Mouse (Mus musculus) liver, adult 2 months (tissue): ENCODE measurements at regions not wholly inside any gene's neighbourhood (a gene's known extent, or its start where the extent isn't known, plus 50 kb on each side); places are given as distances from the start of the nearest gene placed in this dataset.

Experiments
- DNase-seq: peaks from one replicate; pipeline ENCODE4 v3.0.0-alpha.2; 2011; ENCODE audit warnings: low read depth, low spot score; ENCODE audit errors: extremely low read depth
- H3K27ac ChIP-seq: fragments of 200-500 bp; replicated peaks from 2 replicates; pipeline ENCODE4 v1.5.1; 2012; ENCODE audit warnings: low read depth, mild to moderate bottlenecking, control low read depth, inconsistent platforms, low read length; ENCODE audit not compliant: insufficient read depth
- H3K27me3 ChIP-seq: fragments of 200-500 bp; 2 replicates; pipeline ENCODE4 v1.6.1; 2012; ENCODE audit warnings: mild to moderate bottlenecking, moderate library complexity, low read length, inconsistent platforms; ENCODE audit not compliant: control insufficient read depth, insufficient read depth
- H3K36me3 ChIP-seq: fragments of 200-500 bp; 2 replicates; pipeline ENCODE4 v1.6.1; 2012; ENCODE audit warnings: low read length, inconsistent platforms; ENCODE audit not compliant: control insufficient read depth, insufficient read depth
- H3K4me1 ChIP-seq: fragments of 200-500 bp; 2 replicates; pipeline ENCODE4 v1.6.1; 2011; ENCODE audit warnings: low read length; ENCODE audit not compliant: control insufficient read depth, insufficient read depth
- H3K4me3 ChIP-seq: fragments of 200-500 bp; 2 replicates; pipeline ENCODE4 v1.5.1; 2011; ENCODE audit warnings: low read depth, mild to moderate bottlenecking, control low read depth, low read length, moderate library complexity; ENCODE audit not compliant: insufficient read depth
- H3K79me2 ChIP-seq: fragments of 200-500 bp; 2 replicates; pipeline ENCODE4 v1.6.1; 2012; ENCODE audit warnings: inconsistent platforms, mild to moderate bottlenecking, low read length, moderate library complexity; ENCODE audit not compliant: control insufficient read depth, insufficient read depth
- H3K9ac ChIP-seq: fragments of 200-500 bp; 2 replicates; pipeline ENCODE4 v1.6.1; 2012; ENCODE audit warnings: low read depth, mild to moderate bottlenecking, control low read depth, inconsistent platforms, low read length
- CTCF ChIP-seq: fragments of 200-500 bp; IDR thresholded peaks from 2 replicates; pipeline ENCODE4 v1.5.1; 2011; ENCODE audit warnings: low read depth, low read length, control low read depth
- POLR2A ChIP-seq: fragments of 200-500 bp; IDR thresholded peaks from 2 replicates; pipeline ENCODE4 v1.6.1; 2011; ENCODE audit warnings: low read length, control low read depth; ENCODE audit not compliant: insufficient read depth; ENCODE audit errors: extremely low read depth
- WGBS: fragments of 180-500 bp; shearing (Covaris S2); methylation state at CpG from one replicate; pipeline ENCODE4 v1.1.7; 2018; 5-methylcytosine and 5-hydroxymethylcytosine counted together

- Histone ChIP-seq H3K27ac (no peak overlapping the region), H3K4me3 (no peak overlapping the region), H3K27me3 (no peaks in the 10 kb centered on the region), H3K79me2 (no peaks in the 10 kb centered on the region), H3K36me3 (no peaks in the 10 kb centered on the region), H3K4me1 (no peaks in the 10 kb centered on the region), H3K9ac (no peak overlapping the region)
- WGBS: 74% methylated on average over 1 of the region's 1 CpGs
- DNase-seq: no peak
- TF ChIP-seq POLR2A (no peak), CTCF (no peak)
Observed at GRCm38 (mm10) chr14:45079793-45080192, 91.8 kb downstream of the Ptger2 start.

- no peak for DNase-seq
- no peaks in the 10 kb centered on the region for H3K4me1 ChIP-seq
- no peaks in the 10 kb centered on the region for H3K36me3 ChIP-seq
- H3K27ac ChIP-seq: no peak overlapping the region
- TF ChIP-seq CTCF (no peak), POLR2A (no peak)
- H3K9ac ChIP-seq: no peak overlapping the region
- H3K79me2 ChIP-seq: no peaks in the 10 kb centered on the region
- H3K4me3 ChIP-seq: no peak overlapping the region
- H3K27me3 ChIP-seq: no peaks in the 10 kb centered on the region
Observed at GRCm38 (mm10) chr14:45080231-45080630, 92.2 kb downstream of the Ptger2 start.

- no peak for DNase-seq
- Histone ChIP-seq H3K4me3 (no peak overlapping the region), H3K36me3 (no peaks in the 10 kb centered on the region), H3K9ac (no peak overlapping the region), H3K27ac (no peak overlapping the region), H3K27me3 (no peaks in the 10 kb centered on the region), H3K4me1 (no peaks in the 10 kb centered on the region), H3K79me2 (no peaks in the 10 kb centered on the region)
- TF ChIP-seq POLR2A (no peak), CTCF (no peak)
- 87% methylated on average over 1 of the region's 1 CpGs for WGBS
Observed at GRCm38 (mm10) chr14:45083058-45083457, 95.1 kb downstream of the Ptger2 start.
